Mouse (Mus musculus): ENCODE results near the gene Garem2. TPM values are rescaled to one million over a fixed set of nuclear protein-coding genes. Genes with fewer than 3 reads are reported as not detected.
A peak's percentile ranks its signal among the peaks of the same experiment; 100 is the strongest.

Garem2 gene
- polyA plus RNA-seq, 1 experiment from 2014 or later: 2.1 TPM

- under 1% methylated on average over 53 of the region's 53 CpGs for WGBS
- Histone ChIP-seq H3K4me3 (peak within 1 kb of the TSS; percentile 89), H3K36me3 (no peaks in the 10 kb centered on the region), H3K27ac (peak within 1 kb of the TSS; percentile 64), H3K27me3 (no peaks in the 10 kb centered on the region), H3K9me3 (no peaks in the 10 kb centered on the region), H3K9ac (peak within 1 kb of the TSS; percentile 82), H3K4me1 (peaks cover 8% of the 10 kb centered on the region), H3K4me2 (replicated peaks) (peak within 1 kb of the TSS; percentile 76)
- ATAC-seq (ENCODE audit: insufficient number of reproducible peaks, insufficient read depth, low FRiP score, low TSS enrichment): peak; percentile 88
These were observed 49.8 kb downstream of the Garem2 start, which contains the start of the genes Hadha and Hadhb for GRCm38 (mm10) chr5:30154474-30155394. Gene Hadha (minus strand): TSS chr5:30155162. Gene Hadhb (plus strand): TSS chr5:30155248.

GRCm38 (mm10) chr5:30155395-30155792, 50.4 kb downstream of the Garem2 start:
- peaks cover 8% of the 10 kb centered on the region for H3K4me1 ChIP-seq
- no peaks in the 10 kb centered on the region for H3K9me3 ChIP-seq
- H3K4me2 ChIP-seq (replicated peaks): peak overlapping the region; percentile 76
- no peaks in the 10 kb centered on the region for H3K36me3 ChIP-seq
- peak overlapping the region; percentile 64 for H3K27ac ChIP-seq
- under 1% methylated on average over 31 of the region's 31 CpGs for WGBS
- no peaks in the 10 kb centered on the region for H3K27me3 ChIP-seq
- ATAC-seq (ENCODE audit: insufficient number of reproducible peaks, insufficient read depth, low FRiP score, low TSS enrichment): peak; percentile 53
- peak overlapping the region; percentile 89 for H3K4me3 ChIP-seq
- H3K9ac ChIP-seq: peak overlapping the region; percentile 82

GRCm38 (mm10) chr5:30155821-30156629, 51.1 kb downstream of the Garem2 start:
- Histone ChIP-seq H3K4me1 (peaks cover 8% of the 10 kb centered on the region), H3K9ac (peak overlapping the region; percentile 82), H3K27ac (no peak overlapping the region; the same call in 1 of the 2 replicates), H3K27me3 (no peaks in the 10 kb centered on the region), H3K9me3 (no peaks in the 10 kb centered on the region), H3K4me2 (replicated peaks) (peak overlapping the region; percentile 76), H3K36me3 (no peaks in the 10 kb centered on the region), H3K4me3 (peak overlapping the region; percentile 89)
- WGBS: 40% methylated on average over 13 of the region's 13 CpGs
- no peak for ATAC-seq (ENCODE audit: insufficient number of reproducible peaks, insufficient read depth, low FRiP score, low TSS enrichment)

GRCm38 (mm10) chr5:30159601-30160000, 54.6 kb downstream of the Garem2 start:
- H3K9me3 ChIP-seq: no peaks in the 10 kb centered on the region
- no peak overlapping the region for H3K4me2 ChIP-seq (replicated peaks)
- H3K36me3 ChIP-seq: no peaks in the 10 kb centered on the region
- H3K4me3 ChIP-seq: no peak overlapping the region
- no peak for ATAC-seq (ENCODE audit: insufficient number of reproducible peaks, insufficient read depth, low FRiP score, low TSS enrichment)
- no peak overlapping the region for H3K9ac ChIP-seq
- no peak overlapping the region for H3K27ac ChIP-seq
- H3K4me1 ChIP-seq: peaks cover 8% of the 10 kb centered on the region; the same call in 1 of the 2 replicates
- H3K27me3 ChIP-seq: no peaks in the 10 kb centered on the region
- WGBS: 84% methylated on average over 6 of the region's 6 CpGs

- no peaks in the 10 kb centered on the region for H3K27me3 ChIP-seq
- no peaks in the 10 kb centered on the region for H3K9me3 ChIP-seq
- H3K9ac ChIP-seq: no peak overlapping the region
- H3K36me3 ChIP-seq: peaks cover 4% of the 10 kb centered on the region; the same call in 1 of the 2 replicates
- H3K27ac ChIP-seq: no peak overlapping the region
- no peak overlapping the region for H3K4me3 ChIP-seq
- 94% methylated on average over 1 of the region's 1 CpGs for WGBS
- ATAC-seq (ENCODE audit: insufficient number of reproducible peaks, insufficient read depth, low FRiP score, low TSS enrichment): no peak
- H3K4me1 ChIP-seq: no peaks in the 10 kb centered on the region
- H3K4me2 ChIP-seq (replicated peaks): no peak overlapping the region
These were observed 56.9 kb downstream of the Garem2 start for GRCm38 (mm10) chr5:30161836-30162235.

DNA sequence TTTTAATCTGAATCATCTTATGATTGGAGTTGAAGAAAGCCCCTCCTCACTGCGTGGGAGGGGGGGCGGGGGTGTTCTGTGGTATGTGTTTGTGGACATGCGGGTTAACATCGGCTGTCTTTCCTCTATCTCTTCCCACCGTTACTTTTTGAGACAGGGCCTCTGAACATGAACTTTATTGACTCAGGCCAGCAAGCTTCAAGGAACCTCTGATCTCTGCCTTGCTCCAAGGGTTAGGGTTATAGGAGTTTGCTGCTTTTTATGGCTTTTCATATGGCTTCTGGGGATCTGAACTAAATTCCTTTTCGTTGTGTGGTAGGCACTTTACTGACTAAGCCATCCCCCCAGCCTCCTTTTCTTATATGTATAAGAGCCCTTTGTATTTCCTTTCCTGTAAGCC, 57.4 kb downstream of the Garem2 start:
- H3K27me3 ChIP-seq: no peaks in the 10 kb centered on the region
- peaks cover 4% of the 10 kb centered on the region; the same call in 1 of the 2 replicates for H3K36me3 ChIP-seq
- no peaks in the 10 kb centered on the region for H3K9me3 ChIP-seq
- no peak overlapping the region for H3K9ac ChIP-seq
- H3K4me2 ChIP-seq (replicated peaks): no peak overlapping the region
- no peak overlapping the region for H3K27ac ChIP-seq
- H3K4me3 ChIP-seq: no peak overlapping the region
- H3K4me1 ChIP-seq: no peaks in the 10 kb centered on the region
- no peak for ATAC-seq (ENCODE audit: insufficient number of reproducible peaks, insufficient read depth, low FRiP score, low TSS enrichment)
- WGBS: 91% methylated on average over 6 of the region's 6 CpGs

GRCm38 (mm10) chr5:30165234-30165946, 60.4 kb downstream of the Garem2 start:
- ATAC-seq (ENCODE audit: insufficient number of reproducible peaks, insufficient read depth, low FRiP score, low TSS enrichment): no peak
- no peak overlapping the region for H3K27ac ChIP-seq
- no peaks in the 10 kb centered on the region for H3K27me3 ChIP-seq
- H3K4me1 ChIP-seq: no peaks in the 10 kb centered on the region
- H3K4me3 ChIP-seq: no peak overlapping the region
- H3K4me2 ChIP-seq (replicated peaks): no peak overlapping the region
- 94% methylated on average over 5 of the region's 5 CpGs for WGBS
- peaks cover 21% of the 10 kb centered on the region for H3K36me3 ChIP-seq
- no peak overlapping the region for H3K9ac ChIP-seq
- H3K9me3 ChIP-seq: no peaks in the 10 kb centered on the region

Other genes starting within 250 kb of the Garem2 start
- not detected in 2 replicates for gene Il6, start 92.0 kb upstream of the Garem2 start, polyA plus RNA-seq (2016; fragmentation: Nextera tagmentation; extraction: Ambion mirVana)
- 279 and 288 TPM in 2 replicates for gene Tyms, start 31.5 kb upstream of the Garem2 start, polyA plus RNA-seq (2016; fragmentation: Nextera tagmentation; extraction: Ambion mirVana)
- gene 3110082J24Rik, start 925 bp downstream of the Garem2 start, polyA plus RNA-seq (2016; fragmentation: Nextera tagmentation; extraction: Ambion mirVana): 0.33 and 0.61 TPM in 2 replicates
- 128 and 135 TPM in 2 replicates for gene Hadha, start 50.0 kb downstream of the Garem2 start, polyA plus RNA-seq (2016; fragmentation: Nextera tagmentation; extraction: Ambion mirVana)
- gene Hadhb, start 50.1 kb downstream of the Garem2 start, polyA plus RNA-seq (2016; fragmentation: Nextera tagmentation; extraction: Ambion mirVana): 121 and 124 TPM in 2 replicates
- gene Adgrf3, start 100.6 kb downstream of the Garem2 start, polyA plus RNA-seq (2016; fragmentation: Nextera tagmentation; extraction: Ambion mirVana): 0.18 TPM in 1 of 2 replicates, not detected in the other
- 19.1 and 19.6 TPM in 2 replicates for gene Selenoi, start 127.4 kb downstream of the Garem2 start, polyA plus RNA-seq (2016; fragmentation: Nextera tagmentation; extraction: Ambion mirVana)
- 0.58 TPM in 1 of 2 replicates, not detected in the other for gene Drc1, start 176.2 kb downstream of the Garem2 start, polyA plus RNA-seq (2016; fragmentation: Nextera tagmentation; extraction: Ambion mirVana)

Data from embryonic facial prominence, embryonic 12.5 days (tissue).